Mouse (Mus musculus): Measurements from ENCODE around the gene Tmco4.

The Tmco4 gene

DNA sequence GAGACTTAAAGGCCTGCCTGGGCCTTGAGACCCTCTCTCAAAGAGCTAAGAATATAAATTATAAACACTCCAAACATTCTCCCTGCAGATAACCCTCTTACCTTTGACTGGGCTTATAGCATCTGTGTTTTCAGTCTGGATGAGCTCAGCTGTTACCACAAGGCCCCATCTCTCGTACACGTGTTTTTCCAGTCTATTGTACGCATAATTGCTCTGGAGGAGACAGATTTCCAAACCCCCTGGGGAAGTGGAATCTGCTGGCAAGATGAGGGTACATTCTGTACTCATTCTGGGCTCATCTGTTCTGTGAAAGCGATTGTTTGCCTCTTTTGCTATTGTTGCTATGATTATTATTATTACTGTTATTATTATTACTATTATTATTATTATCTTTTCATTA, 46.3 kb downstream of the Tmco4 start:
- DNase-seq (ENCODE audit: low spot score in 2 of 2) = no peak

DNA sequence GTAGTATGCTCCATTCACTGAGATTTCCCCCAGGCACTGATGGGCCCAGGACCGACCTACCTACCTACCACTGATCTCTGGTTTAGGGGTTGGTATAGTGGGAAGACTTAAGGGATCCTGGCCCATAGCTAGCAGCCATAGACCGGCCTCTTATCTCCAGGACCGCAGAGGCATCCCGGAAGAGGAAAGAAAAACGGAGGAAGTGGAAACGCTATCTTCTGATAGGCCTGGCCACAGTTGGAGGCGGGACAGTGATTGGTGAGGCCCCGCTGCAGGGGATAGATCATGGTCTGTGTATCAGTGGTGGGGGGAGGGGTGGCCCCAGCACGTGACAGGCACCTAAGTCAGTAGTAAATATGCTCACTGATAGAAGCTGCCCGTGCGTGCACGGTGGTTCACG, 46.7 kb downstream of the Tmco4 start:
- DNase-seq (ENCODE audit: low spot score in 2 of 2) = no peak

DNA sequence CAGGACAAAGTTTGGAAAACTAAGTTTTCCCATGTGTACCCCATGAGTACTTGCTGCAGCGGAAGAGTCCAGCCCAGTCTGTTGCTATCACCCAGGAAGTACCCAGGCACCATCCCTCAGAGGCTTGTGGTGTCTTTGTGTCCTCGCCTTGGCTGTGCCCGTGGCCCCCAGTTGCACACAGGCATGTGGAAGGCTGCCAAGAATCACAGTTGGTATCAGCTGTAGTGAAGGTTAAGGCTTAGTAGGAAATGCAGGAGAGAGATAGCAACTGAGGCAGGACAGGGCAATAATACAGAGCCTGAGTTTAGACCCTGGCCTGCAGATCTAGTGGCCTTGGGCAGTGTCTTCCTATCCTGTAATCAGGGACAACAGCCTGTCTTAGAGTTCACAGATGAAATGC, 47.7 kb downstream of the Tmco4 start:
- DNase-seq (ENCODE audit: low spot score in 2 of 2) = no peak

DNA sequence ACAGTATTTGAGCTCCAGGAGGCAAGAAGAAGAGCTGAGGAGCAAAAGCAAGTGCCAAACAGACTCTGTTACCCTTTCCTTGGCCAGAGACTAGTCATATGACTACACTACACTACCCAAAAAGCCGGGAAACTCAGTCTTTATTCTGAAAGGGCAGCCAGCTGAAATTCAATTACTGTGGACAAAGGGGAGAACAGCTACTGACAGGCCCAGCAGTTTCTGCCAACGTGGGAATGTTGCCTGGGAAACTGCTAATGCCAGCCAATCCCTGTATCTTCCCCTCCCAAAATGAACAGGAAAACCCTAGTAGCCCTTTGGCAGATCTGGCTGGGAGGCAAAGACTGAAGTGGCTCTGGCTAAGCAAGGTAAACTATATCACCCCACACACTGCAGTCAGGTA, 51.7 kb downstream of the Tmco4 start:
- peak in 1 of 2 experiments; percentile 62 for DNase-seq (ENCODE audit: low spot score in 2 of 2)

DNA sequence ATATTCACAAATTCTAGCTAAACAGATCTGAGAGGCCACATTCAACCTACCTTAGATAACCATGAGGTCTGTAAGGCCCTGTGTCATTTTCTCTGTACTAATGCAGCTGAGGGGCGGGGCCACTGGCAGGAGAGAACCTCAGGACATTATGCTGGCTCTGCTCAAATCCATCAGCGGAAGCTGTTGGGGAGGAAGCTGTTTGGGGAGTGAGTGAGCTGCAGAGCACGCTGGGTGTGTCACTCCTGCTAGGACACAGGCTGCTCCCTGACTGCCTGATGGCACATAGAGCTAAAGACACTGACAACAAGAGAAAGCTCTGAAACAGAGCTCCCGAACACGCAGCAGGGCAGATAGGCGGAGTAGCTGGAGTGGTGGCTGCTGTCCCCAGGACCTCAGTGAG, 58.0 kb downstream of the Tmco4 start:
- DNase-seq (ENCODE audit: low spot score in 2 of 2) = no peak

DNA sequence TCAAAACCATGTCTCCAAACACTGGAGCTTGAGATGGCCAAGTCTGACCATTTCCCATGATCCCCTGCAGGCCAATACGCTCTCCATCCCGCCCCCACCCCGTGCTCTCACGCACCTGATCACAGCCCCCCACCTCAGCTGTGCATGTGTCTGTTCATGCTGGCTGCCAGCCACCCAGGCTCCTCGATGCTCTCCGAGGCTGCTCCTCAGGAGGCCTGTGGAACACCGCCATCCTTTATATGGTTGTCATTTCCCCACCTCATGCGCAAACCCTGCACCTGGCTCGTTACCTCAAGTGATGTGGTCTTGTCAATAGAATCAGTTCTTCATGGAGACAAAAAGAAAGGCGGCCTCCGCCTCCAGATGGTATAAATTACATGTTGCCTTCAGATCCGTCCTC, 59.8 kb downstream of the Tmco4 start:
- no peak for DNase-seq (ENCODE audit: low spot score in 2 of 2)

DNA sequence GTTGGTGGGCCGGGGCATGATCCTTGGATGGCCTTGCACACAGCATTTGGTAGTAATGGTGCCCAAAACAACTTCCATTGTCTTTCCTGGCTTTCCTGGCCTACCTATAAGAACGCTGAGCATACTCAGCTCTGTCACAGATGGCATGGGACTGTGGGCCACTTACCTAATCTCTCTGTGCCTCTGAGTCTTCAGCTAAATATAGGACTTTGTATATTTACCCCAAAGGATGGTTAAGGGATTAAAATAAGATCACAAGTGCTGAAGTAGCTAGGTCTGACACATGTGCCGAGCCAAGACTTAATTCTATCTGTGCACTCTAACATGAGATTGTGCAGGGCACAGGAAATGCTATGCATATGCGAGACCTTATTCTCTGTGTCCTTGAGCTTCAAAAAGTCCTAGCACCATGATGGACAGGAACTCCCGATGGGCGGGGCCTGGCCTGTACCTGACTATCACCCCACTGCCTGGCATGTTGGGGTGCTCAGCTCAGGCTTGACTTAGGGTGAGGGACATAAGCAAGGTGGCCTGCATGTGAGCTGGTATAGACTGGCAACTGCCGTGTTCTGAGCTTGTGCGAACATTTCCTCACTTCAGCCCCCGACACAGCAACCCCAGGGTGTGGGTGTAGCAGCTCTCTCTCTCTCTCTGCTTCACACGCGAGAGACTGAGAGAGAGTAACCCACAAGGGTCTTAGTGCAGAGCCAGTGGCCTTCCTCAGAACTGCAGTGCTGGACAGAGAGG, 60.7 kb downstream of the Tmco4 start:
- no peak for DNase-seq (ENCODE audit: low spot score in 2 of 2)

DNA sequence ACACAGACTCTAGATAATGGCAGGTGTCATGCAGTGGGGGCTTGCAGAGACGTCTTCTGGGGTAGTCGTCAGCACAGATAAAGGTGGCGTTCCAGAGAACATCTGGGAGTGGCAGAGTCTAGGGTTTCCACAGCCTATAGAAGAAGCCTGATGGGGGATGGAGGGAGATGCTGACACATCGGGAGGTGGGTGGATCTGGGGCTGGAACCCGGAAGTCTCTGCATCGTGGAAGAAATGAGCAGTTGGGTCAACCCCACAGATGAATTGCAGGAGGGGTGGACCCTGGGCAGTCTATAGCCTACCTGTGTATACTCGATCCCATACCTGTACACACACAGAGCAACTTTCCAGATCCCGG, 61.3 kb downstream of the Tmco4 start:
- DNase-seq (ENCODE audit: low spot score in 2 of 2) = no peak

DNA sequence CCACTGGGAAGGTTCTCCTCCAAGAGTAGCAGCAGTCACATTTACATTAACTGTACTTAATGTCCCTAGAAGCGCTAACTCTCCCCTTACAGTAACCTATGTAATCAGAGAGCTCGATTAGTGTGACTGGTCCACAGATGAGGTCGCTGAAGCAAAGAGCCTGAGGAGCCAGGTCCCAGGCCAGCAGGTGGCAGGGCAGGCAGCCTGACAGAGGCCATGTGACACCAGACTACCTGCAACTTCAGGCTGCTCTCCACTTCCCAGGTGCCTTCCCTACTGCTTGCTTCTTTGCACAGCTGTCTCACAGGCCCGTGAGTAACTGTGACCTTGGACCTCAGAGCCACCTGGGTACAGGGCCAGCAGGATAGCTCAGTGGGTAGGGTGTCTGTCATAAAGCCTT, 61.9 kb downstream of the Tmco4 start:
- DNase-seq (ENCODE audit: low spot score in 2 of 2) = no peak

DNA sequence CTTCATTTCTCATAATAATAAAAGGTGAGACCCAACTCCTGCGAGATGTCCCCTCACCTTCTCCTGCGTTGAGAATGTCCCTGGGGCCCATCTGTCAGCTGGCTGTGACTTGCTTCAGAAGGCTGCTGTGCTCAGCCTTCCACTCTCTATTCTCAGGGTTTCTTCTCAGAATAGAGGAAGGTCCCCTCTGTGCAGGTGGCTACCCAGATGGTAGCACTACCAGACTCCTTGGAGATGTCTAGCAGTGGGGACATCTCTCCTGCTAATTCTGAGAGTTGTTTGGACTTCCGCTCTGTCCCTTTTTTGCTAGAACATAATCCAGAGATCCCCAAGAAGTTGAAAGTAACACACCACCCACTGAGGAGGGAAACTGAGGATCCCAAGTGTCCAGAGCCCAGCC, 62.3 kb downstream of the Tmco4 start:
- no peak for DNase-seq (ENCODE audit: low spot score in 2 of 2)

DNA sequence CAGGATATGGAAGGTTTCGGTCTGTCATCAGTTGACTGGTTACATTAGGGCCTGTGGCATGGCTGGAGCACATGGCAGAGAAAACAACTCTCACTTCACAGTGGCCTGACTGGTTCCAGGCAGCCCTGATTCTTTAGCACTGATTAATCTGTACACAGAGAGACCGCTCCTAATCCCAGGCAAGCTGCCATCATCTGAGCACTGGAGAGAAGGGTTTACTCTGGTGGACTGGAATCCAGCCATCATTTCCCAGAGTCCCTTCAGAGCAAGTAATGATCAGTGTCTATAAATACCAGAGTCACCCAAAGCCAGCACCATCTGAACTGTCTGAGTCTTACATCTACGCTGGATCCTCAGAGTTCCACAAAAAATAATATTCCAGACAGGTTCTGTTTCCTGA, 63.1 kb downstream of the Tmco4 start:
- no peak for DNase-seq (ENCODE audit: low spot score in 2 of 2)

DNA sequence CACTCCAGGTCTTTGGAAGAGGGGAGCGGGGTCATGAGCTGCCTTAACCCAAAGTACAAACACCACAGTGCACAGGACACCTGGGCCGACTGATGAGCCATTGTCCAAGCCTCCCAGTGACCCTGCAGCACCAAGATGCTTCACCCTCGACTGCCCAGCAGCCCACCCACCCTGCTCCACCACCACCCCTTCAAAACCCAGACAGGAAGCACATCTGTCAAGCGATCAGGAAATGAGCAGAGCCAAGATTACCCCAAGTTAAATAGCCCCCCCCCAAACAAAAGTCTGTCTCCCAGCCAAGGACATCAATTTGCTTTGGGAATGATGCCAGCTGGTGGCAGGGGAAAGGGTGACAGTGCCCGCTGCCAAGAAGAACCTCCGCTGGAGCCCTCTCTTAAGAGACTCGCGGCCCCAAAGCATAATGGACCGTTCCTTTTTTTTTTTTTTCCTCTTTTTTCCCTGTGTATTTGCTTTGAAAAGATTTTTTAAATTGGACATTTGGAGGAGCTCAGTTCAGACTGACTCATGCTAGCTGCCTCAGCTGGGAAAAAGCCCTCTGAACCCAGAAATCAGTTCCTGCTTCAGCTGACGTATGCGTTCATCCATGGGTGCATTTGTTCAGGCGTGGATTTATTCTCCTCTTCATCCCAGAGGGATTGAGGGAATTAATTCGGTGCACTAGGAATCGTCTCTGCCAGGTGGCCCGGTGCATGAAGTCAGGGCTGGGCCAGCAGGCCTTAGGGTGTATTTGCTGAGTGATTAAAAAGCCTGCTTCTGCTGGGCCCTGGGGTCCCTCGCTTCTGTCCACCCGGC, 65.3 kb downstream of the Tmco4 start:
- peak in 1 of 2 experiments; percentile 42 for DNase-seq (ENCODE audit: low spot score in 2 of 2)

DNA sequence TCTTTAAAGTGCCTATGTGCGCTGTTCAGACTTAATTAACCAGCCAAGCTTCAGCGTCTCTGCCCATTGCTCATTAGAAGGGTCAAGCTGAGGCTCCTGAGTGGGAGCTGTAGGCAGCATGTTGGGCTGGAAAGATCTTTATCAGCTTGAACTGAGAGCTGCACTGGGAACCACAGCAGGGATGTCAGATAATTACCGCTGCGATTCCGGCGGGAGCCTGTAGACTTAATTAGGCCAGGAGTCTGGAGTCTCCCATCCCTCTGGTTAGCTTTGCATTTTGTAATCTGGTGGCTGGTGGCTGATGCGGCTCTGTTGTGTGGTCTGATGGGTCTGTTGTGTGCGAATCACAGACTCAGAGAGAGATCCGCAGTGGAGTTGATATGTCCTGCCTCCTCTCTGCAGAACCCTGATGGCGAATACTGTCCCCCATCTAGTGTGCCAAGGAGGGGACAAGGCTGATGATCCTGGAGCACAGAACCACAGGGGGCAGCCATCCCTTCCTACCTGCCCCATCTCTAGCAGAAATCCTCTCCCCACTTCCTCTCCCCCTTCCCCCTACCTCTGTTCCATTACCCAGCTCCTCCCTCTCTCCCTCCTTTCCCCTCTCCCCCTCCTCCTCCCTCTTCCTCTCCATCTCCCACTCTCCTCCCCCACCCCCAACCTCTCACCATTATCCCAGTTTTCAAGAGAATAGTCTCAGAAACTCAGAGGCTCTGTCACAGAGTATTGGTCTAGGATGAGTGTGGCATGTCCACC, 67.6 kb downstream of the Tmco4 start:
- no peak for DNase-seq (ENCODE audit: low spot score in 2 of 2)

DNA sequence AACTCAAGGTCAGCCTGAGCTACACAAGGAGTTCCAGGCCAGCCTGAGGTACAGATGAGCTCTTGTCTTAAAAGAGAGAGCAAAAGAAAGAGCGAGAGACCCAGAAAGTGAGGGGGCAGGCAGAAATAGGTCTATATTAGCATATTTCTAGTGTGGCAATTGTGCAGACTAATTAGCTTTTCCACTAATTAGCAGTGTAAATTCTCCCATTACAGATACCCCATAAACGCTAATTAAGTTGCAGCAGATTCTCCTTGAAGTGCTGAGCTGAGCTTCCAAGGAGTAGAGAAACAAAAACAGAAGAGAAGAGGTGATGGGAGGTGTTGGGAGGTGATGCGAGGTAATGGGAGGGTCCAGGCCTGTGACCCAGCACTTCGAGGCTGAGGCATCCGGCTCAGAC, 69.9 kb downstream of the Tmco4 start:
- DNase-seq (ENCODE audit: low spot score in 2 of 2) = no peak

DNA sequence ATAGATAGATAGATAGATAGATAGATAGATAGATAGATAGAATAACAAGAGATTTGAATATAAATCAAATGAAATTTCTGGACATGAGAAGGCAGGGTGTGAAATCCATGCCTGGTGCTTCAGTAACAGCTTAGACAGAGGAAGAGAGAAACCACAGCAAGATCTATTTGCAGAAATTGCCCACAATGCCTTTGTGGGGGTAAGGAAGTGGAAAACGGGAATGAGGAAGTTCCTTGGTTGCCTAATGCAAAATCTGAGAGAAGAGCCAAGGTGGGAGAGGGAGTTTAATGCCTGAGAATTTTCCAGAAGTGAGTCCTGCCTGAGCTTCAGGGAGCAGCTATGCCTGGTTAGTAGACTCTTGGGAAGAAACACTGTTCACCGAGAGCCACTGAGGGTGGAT, 70.9 kb downstream of the Tmco4 start:
- DNase-seq (ENCODE audit: low spot score in 2 of 2) = no peak

DNA sequence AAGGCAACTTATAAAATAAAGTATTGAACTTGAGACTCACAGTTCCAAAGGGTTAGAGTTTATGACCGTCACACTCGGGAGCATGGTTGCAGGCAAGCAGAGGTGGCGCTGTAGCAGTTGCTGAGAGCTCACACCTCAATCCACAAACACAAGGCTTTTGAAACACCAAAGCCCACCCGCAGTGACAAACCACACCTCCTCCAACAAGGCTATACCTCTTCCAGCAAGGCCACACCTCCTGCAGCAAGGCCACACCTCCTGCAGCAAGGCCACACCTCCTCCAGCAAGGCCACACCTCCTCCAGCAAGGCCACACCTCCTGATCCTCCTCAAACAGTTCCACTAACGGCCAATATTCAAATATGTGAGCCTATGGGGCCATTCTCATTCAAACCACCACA, 71.9 kb downstream of the Tmco4 start:
- no peak for DNase-seq (ENCODE audit: low spot score in 2 of 2)

DNA sequence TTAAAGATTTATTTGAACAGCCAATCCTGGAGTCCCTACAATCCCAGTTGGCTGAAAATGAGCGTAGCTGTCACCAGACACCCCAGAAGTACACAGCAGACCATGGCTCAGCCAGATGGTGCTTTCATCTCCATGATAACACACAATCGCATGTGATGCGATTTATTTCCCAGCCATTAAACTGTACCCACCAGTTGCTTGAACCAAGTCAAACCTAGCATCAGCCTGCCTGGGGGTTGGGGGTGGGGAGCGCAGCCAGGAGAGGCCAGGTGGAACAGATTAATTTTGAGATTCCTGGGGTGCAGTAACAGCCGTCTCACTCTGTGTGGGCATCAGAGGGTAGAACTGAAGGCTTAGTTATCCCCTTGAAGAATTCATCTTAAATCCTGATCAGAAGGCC, 73.7 kb downstream of the Tmco4 start:
- DNase-seq (ENCODE audit: low spot score in 2 of 2) = no peak

DNA sequence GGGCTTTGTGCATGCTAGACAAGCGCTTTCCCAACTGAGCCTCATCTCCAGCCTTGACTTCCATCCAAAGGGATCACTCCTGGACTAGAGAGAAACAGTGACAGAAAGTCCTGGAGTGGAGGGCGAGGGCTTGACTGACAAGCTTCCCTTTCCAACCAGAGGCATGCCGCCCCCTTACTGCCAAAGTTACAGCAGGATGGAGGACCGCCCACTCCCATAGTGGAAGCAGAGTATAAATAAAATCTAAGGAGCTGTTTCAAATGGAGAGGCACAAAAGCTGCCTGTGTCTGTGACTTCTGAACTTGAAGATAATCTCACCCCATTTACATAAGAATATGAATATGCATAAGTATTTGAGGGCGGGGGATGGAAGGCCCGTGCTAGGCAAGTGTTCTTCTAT, 75.8 kb downstream of the Tmco4 start:
- peak in 1 of 2 experiments; percentile 68 for DNase-seq (ENCODE audit: low spot score in 2 of 2)

DNA sequence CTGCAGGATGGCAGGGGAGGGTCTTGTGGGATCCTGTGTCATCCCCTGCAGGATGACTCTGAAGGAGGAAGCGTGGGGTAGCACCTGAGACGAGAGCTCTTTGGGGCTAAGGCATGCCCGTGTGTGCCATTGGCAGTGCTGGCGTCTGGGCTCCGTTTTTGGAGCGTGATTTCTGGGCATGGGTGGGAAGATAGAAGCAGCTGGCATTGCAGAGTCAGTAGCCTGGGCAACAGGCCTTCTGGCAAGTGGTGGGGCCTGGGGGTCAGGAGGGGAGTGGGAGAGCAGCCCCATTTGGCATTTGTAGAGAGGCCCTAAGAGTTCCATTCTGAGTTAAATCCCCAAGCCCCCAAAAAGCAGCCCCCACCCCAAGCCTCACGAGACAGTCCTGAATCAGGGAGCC, 80.1 kb downstream of the Tmco4 start:
- no peak for DNase-seq (ENCODE audit: low spot score in 2 of 2)

DNA sequence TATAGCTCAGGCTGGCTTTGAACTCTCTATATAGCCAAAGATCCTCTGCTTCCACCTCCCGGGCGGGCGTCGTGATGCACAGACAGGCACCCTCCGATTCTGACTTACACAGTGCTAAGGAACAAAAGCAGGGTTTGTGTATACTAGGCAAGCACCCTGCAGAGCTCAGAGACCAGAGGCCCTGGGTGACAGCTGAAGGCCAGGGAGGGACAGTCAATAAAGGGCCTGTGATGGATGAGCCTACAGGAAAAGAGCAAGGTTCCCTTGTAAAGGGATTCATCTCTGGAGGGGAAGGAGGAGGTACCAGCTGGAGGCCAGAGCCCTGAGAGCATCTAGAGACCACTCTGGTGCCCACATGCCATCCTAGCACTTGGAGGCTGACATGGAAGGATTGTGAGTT, 80.7 kb downstream of the Tmco4 start:
- DNase-seq (ENCODE audit: low spot score in 2 of 2) = no peak

DNA sequence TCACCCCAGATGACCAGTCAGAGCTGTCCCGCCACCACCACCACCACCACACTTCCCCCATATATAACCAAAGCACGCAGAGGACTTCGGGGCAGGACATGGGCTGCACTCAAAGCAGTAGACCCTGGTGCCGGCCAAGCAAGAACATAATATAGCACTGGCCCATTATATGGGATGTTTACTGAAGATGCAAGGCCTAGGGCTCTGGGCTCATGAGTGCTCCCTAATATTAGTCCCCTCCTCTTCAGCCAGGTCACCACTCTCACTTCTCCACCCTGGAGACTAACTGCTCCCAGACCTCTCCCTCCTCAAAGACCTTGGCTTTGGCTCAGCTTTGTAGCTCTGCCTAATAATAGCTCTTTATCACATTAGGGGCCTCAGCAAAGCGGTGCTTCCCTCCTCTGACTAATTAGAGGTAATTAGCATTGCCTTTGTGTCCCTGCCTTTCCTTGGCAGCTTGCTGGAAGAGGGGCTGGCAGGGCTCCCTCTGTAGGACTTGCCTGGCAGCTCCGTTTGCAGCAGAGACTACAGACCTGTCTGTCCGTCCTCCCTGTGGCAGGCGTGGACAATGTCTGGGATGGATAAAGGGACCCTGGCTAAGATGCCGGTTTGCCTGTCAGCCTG, 81.7 kb downstream of the Tmco4 start:
- peak; percentile 57 to 59 for DNase-seq (ENCODE audit: low spot score in 2 of 2)

DNA sequence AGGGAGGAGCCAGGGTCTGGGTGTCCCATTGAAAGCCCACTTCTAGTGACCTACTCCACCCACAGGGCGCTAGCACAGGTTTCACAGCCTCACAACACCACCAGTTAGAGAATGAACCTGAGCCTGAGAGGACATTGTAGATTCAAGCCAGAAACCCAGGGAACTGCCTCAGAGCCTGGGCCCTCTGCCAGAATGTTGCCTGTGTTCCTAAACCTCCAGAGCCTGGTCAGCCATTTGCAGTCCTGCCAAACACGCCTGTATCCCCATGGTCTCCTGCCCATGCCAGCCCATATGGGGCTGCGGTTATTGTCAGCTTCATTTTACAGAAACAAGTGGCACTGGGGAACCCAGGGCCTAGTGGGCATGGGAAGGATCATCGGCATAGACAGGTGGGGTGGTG, 82.6 kb downstream of the Tmco4 start:
- DNase-seq (ENCODE audit: low spot score in 2 of 2) = no peak

Measured in left cerebral cortex, adult 9 months (tissue).